Mouse (Mus musculus): ENCODE data around the gene Rnf149. TPM values are rescaled to one million over a fixed set of nuclear protein-coding genes. Genes with fewer than 3 reads are reported as not detected.

Gene Rnf149
- polyA plus RNA-seq, 1 experiment from 2014 or later: 25.7 TPM

DNA sequence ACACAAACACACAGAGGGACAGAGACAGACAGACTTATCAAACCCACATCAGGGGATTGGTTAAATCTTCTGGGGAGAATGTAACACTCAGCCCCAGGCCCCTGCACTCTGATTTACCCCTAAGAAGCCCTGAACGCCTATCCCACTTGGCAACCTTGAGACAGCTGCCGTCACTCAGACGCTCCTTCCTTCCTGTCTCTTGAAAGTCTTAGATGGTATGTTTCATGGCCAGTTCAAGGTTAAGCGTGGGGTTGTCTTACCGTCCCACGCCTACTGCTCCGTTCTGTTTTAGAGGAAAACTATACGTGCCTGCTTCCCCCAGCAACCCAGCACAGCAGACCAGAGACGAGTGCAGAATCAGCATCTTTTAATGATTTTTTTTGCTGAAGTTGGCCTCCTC is 71.6 kb downstream of the Rnf149 start:
- no peaks in the 10 kb centered on the region for H3K36me3 ChIP-seq (ENCODE audit: control insufficient read depth, insufficient read depth, low read length)
- ATAC-seq (ENCODE audit: low FRiP score, low TSS enrichment) (no peak), DNase-seq (no peak)
- no peaks in the 10 kb centered on the region for H3K9me3 ChIP-seq (ENCODE audit: control insufficient read depth, low read length)
- H3K9ac ChIP-seq (replicated peaks; ENCODE audit: low read length): no peak overlapping the region
- no peaks in the 10 kb centered on the region for H3K27me3 ChIP-seq (ENCODE audit: control insufficient read depth, insufficient read depth, low read length)
- no peak overlapping the region for H3K4me2 ChIP-seq (ENCODE audit: low read length)
- WGBS: 82% methylated on average over 9 of the region's 9 CpGs
- H3K27ac ChIP-seq (replicated peaks; ENCODE audit: low read depth, low read length): no peak overlapping the region
- no peaks in the 10 kb centered on the region for H3K4me1 ChIP-seq (ENCODE audit: control insufficient read depth, insufficient read depth, low read length)
- no peak overlapping the region for H3K4me3 ChIP-seq (replicated peaks; ENCODE audit: low read depth, low read length)

DNA sequence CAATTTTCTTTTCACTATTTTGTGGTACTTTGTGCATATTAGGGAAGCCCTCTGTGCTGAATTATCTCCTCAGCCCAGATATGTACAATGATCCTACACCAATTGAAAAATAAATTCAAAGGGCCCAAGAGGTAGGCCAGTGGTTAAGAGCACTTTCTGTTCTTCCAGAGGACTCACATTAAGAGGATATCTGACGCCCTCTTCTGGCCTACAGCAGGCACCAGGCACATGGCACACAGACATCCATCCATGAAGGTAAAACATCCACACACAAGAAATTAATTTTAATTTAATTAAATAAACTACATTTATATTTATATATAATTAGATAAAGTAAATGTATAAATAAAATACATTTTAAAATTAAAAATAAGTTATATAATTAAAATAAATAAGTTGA is 72.9 kb downstream of the Rnf149 start:
- no peak overlapping the region for H3K4me3 ChIP-seq (replicated peaks; ENCODE audit: low read depth, low read length)
- H3K27ac ChIP-seq (replicated peaks; ENCODE audit: low read depth, low read length): no peak overlapping the region
- no peak overlapping the region for H3K4me2 ChIP-seq (ENCODE audit: low read length)
- ATAC-seq (ENCODE audit: low FRiP score, low TSS enrichment): no peak
- DNase-seq: peak; percentile 45
- no peaks in the 10 kb centered on the region for H3K36me3 ChIP-seq (ENCODE audit: control insufficient read depth, insufficient read depth, low read length)
- no peaks in the 10 kb centered on the region for H3K4me1 ChIP-seq (ENCODE audit: control insufficient read depth, insufficient read depth, low read length)
- H3K27me3 ChIP-seq (ENCODE audit: control insufficient read depth, insufficient read depth, low read length): no peaks in the 10 kb centered on the region
- H3K9ac ChIP-seq (replicated peaks; ENCODE audit: low read length): no peak overlapping the region
- 12% methylated on average over 1 of the region's 1 CpGs for WGBS
- no peaks in the 10 kb centered on the region for H3K9me3 ChIP-seq (ENCODE audit: control insufficient read depth, low read length)

DNA sequence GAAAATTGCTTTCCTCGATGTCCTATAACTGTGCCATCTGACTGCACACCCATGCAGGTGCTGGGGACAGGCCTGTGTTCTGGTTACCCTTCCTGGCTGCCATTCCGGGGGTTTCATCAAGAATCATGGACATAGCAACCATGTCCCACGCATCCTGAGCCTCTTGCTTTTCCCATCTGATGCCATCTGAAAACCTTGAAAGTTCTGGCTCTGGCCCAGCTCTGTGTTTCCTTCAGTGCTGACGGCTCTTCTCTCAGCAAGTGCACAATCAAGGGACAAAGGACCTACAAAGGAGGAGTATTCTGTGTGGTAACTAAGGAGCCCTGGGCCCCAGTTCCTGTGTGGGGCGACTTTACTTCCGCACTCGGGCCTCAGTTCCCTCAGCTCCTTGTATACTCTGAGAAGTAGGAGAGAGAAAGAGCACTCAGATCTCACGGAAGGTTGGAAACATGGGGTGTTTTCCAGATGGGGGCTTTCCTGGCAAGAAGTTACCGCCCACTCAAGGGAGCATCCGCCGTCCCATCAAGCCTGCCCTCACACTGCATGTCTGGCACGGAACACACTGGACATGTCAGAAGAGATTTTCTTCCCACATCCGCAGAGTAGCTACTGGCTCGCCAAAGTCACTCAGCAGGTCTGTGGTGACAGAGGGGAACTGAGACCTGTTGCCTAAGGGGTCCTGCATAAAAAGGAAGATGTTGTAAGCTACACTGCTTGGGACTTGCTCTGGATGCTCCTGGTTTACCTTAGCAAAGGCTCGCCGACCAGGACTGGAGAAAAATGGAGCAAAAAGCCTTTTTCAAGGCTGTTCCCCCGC is 74.2 kb downstream of the Rnf149 start:
- no peaks in the 10 kb centered on the region for H3K27me3 ChIP-seq (ENCODE audit: control insufficient read depth, insufficient read depth, low read length)
- ATAC-seq (ENCODE audit: low FRiP score, low TSS enrichment) (no peak), DNase-seq (no peak)
- no peaks in the 10 kb centered on the region for H3K9me3 ChIP-seq (ENCODE audit: control insufficient read depth, low read length)
- no peak overlapping the region for H3K27ac ChIP-seq (replicated peaks; ENCODE audit: low read depth, low read length)
- no peak overlapping the region for H3K4me3 ChIP-seq (replicated peaks; ENCODE audit: low read depth, low read length)
- no peak overlapping the region for H3K9ac ChIP-seq (replicated peaks; ENCODE audit: low read length)
- WGBS: 85% methylated on average over 17 of the region's 17 CpGs
- no peak overlapping the region for H3K4me2 ChIP-seq (ENCODE audit: low read length)
- H3K36me3 ChIP-seq (ENCODE audit: control insufficient read depth, insufficient read depth, low read length): no peaks in the 10 kb centered on the region
- H3K4me1 ChIP-seq (ENCODE audit: control insufficient read depth, insufficient read depth, low read length): no peaks in the 10 kb centered on the region

Other genes with a start within 250 kb of the Rnf149 start
- 449 and 521 TPM in 2 replicates for gene Rpl31, start 209.6 kb downstream of the Rnf149 start, polyA plus RNA-seq (2014; fragmentation: Nextera tagmentation; extraction: Ambion mirVana)
- gene Tbc1d8, start 98.7 kb downstream of the Rnf149 start, polyA plus RNA-seq (2014; fragmentation: Nextera tagmentation; extraction: Ambion mirVana): 8.9 and 12.1 TPM in 2 replicates
- 16.9 and 21.0 TPM in 2 replicates for gene Cnot11, start 42.4 kb downstream of the Rnf149 start, polyA plus RNA-seq (2014; fragmentation: Nextera tagmentation; extraction: Ambion mirVana)
- gene Creg2, start 74.1 kb upstream of the Rnf149 start, polyA plus RNA-seq (2014; fragmentation: Nextera tagmentation; extraction: Ambion mirVana): 4.2 and 5.8 TPM in 2 replicates
- 0.13 and 0.22 TPM in 2 replicates for gene Rfx8, start 143.6 kb upstream of the Rnf149 start, polyA plus RNA-seq (2014; fragmentation: Nextera tagmentation; extraction: Ambion mirVana)
- gene Gm3646, start 227.9 kb upstream of the Rnf149 start, polyA plus RNA-seq (2014; fragmentation: Nextera tagmentation; extraction: Ambion mirVana): not detected in 2 replicates